Mouse (Mus musculus) kidney, postnatal 0 days (tissue): Measurements from ENCODE around the gene Smpx. TPM values are rescaled to one million over a fixed set of nuclear protein-coding genes. Genes with fewer than 3 reads are reported as not detected.

Experiments
- ATAC-seq: fragments of 200-750 bp; cut with Nextera tagmentation; replicated peaks from 2 replicates; pipeline ENCODE4 v1.8.0; 2017; ENCODE audit warnings: low read depth, moderate number of reproducible peaks, moderate TSS enrichment, moderate library complexity; ENCODE audit not compliant: low FRiP score
- DNase-seq: peaks from one replicate; pipeline ENCODE4 v3.0.0-alpha.2; 2016; ENCODE audit warnings: low spot score
- H3K27ac ChIP-seq: fragments of 300-500 bp; sonication (generic); 2 replicates; pipeline ENCODE4 v1.5.1; 2014; ENCODE audit warnings: mild to moderate bottlenecking
- H3K27me3 ChIP-seq: fragments of 300-500 bp; sonication (generic); 2 replicates; pipeline ENCODE4 v1.6.1; 2014; ENCODE audit warnings: low read length, mixed read lengths; ENCODE audit not compliant: insufficient read depth
- H3K36me3 ChIP-seq: fragments of 300-500 bp; sonication (generic); 2 replicates; pipeline ENCODE4 v1.6.1; 2014; ENCODE audit warnings: low read length, mixed read lengths; ENCODE audit not compliant: insufficient read depth
- H3K4me1 ChIP-seq: fragments of 300-500 bp; sonication (generic); replicated peaks from 2 replicates; pipeline ENCODE4 v1.6.1; 2014; ENCODE audit warnings: antibody characterized with exemption, low read length, mixed read lengths; ENCODE audit not compliant: insufficient read depth
- H3K4me2 ChIP-seq: fragments of 300-500 bp; sonication (generic); 2 replicates; pipeline ENCODE4 v1.6.1; 2014; ENCODE audit warnings: mild to moderate bottlenecking, low read length, moderate library complexity, mixed read lengths
- H3K4me3 ChIP-seq: fragments of 300-500 bp; sonication (generic); replicated peaks from 2 replicates; pipeline ENCODE4 v1.5.1; 2014; ENCODE audit warnings: low read depth, low read length
- H3K9ac ChIP-seq: fragments of 300-500 bp; sonication (generic); 2 replicates; pipeline ENCODE4 v1.6.1; 2014; ENCODE audit warnings: low read depth, low read length
- H3K9me3 ChIP-seq: fragments of 300-500 bp; sonication (generic); replicated peaks from 2 replicates; pipeline ENCODE4 v1.6.1; 2016; ENCODE audit warnings: low read length, inconsistent platforms, mixed read lengths
- CTCF ChIP-seq: IDR thresholded peaks from 2 replicates; pipeline ENCODE4 v1.5.1; 2016; ENCODE audit warnings: antibody characterized with exemption, low read depth, mild to moderate bottlenecking, moderate library complexity
- WGBS: fragments of 180-500 bp; shearing (Covaris S2); extraction: QIAGEN DNeasy Blood & Tissue Kit; methylation state at CpG from one replicate; pipeline ENCODE4 v1.1.7; 2014; 5-methylcytosine and 5-hydroxymethylcytosine counted together
- polyA plus RNA-seq: library from polyadenylated mRNA; unstranded; fragments of >200 nt; fragmentation: Nextera tagmentation; extraction: Ambion mirVana; gene quantifications from 2 replicates; pipeline ENCODE4 v1.2.1, GENCODE M21; 2015

The Smpx gene
- polyA plus RNA-seq, 1 experiment from 2014 or later = 12.6 TPM

GRCm38 (mm10) chrX:157733836-157734235, 35.1 kb downstream of the Smpx start:
- WGBS = 49% methylated on average over 2 of the region's 2 CpGs
- no peak for ATAC-seq
- Histone ChIP-seq H3K9ac (no peak overlapping the region), H3K4me1 (no peaks in the 10 kb centered on the region), H3K4me3 (no peak overlapping the region), H3K4me2 (no peak overlapping the region), H3K27ac (no peak overlapping the region), H3K27me3 (no peaks in the 10 kb centered on the region), H3K36me3 (no peaks in the 10 kb centered on the region), H3K9me3 (no peaks in the 10 kb centered on the region)
- TF ChIP-seq CTCF = no peak
- no peak for DNase-seq

GRCm38 (mm10) chrX:157734341-157734740, 35.6 kb downstream of the Smpx start:
- WGBS = 66% methylated on average over 1 of the region's 1 CpGs
- no peak overlapping the region for H3K4me3 ChIP-seq
- H3K4me2 ChIP-seq = no peak overlapping the region
- no peak for TF ChIP-seq CTCF
- no peak for ATAC-seq
- DNase-seq = peak; percentile 1
- no peak overlapping the region for H3K27ac ChIP-seq
- H3K9me3 ChIP-seq = no peaks in the 10 kb centered on the region
- H3K36me3 ChIP-seq = no peaks in the 10 kb centered on the region
- H3K4me1 ChIP-seq = no peaks in the 10 kb centered on the region
- H3K9ac ChIP-seq = no peak overlapping the region
- no peaks in the 10 kb centered on the region for H3K27me3 ChIP-seq

DNA sequence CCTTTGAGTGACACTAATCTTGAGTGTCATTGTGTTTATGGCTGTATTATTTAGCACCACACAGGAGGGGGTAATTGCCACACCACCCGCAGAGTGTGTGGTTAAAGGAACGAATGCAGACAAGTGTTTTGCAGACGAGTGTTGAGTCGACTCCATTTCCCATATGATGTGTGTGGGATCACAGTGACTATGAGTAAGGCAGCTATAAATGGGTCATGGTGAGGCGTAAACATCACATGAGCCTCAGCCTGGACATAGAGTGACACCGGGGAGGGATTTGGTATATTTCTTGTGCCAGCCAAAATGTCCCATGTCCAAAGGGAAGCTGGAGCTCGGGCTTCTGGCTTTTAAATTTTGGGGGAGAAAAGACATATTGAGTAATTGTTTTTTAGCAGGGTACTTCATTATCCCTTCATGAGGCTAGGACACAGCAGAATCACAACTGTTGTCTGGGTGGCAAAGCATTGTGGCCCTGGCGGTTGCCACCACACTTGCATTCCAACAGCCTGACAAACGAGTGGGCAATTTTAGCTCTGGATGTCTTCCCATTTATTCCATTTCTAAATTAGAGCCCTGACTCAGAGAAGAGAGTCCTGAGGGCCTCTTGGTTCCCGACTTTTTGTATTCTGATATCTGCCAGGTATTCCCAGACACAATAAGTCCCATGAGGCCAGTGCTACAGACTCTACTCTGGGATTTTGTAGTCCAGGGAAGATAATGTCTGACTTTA, 49.3 kb downstream of the Smpx start:
- 76% methylated on average over 10 of the region's 10 CpGs for WGBS
- H3K4me2 ChIP-seq = no peak overlapping the region
- no peak for TF ChIP-seq CTCF
- H3K9ac ChIP-seq = no peak overlapping the region
- H3K4me1 ChIP-seq = no peaks in the 10 kb centered on the region
- H3K36me3 ChIP-seq = no peaks in the 10 kb centered on the region
- no peak overlapping the region for H3K4me3 ChIP-seq
- no peaks in the 10 kb centered on the region for H3K9me3 ChIP-seq
- no peak overlapping the region for H3K27ac ChIP-seq
- DNase-seq (no peak), ATAC-seq (no peak)
- H3K27me3 ChIP-seq = no peaks in the 10 kb centered on the region

- no peaks in the 10 kb centered on the region for H3K36me3 ChIP-seq
- H3K4me1 ChIP-seq = no peaks in the 10 kb centered on the region
- DNase-seq (no peak), ATAC-seq (no peak)
- TF ChIP-seq CTCF = no peak
- no peak overlapping the region for H3K9ac ChIP-seq
- no peak overlapping the region for H3K27ac ChIP-seq
- H3K9me3 ChIP-seq = no peaks in the 10 kb centered on the region
- no peak overlapping the region for H3K4me2 ChIP-seq
- no peak overlapping the region for H3K4me3 ChIP-seq
- WGBS = 64% methylated on average over 4 of the region's 4 CpGs
- H3K27me3 ChIP-seq = no peaks in the 10 kb centered on the region
Measured at GRCm38 (mm10) chrX:157754559-157754958, 55.8 kb downstream of the Smpx start.

- no peak overlapping the region for H3K4me2 ChIP-seq
- H3K9ac ChIP-seq = no peak overlapping the region
- H3K4me3 ChIP-seq = no peak overlapping the region
- H3K9me3 ChIP-seq = no peaks in the 10 kb centered on the region
- no peaks in the 10 kb centered on the region for H3K27me3 ChIP-seq
- no peak for TF ChIP-seq CTCF
- H3K4me1 ChIP-seq = no peaks in the 10 kb centered on the region
- H3K27ac ChIP-seq = no peak overlapping the region
- ATAC-seq (no peak), DNase-seq (no peak)
- no peaks in the 10 kb centered on the region for H3K36me3 ChIP-seq
- WGBS = 75% methylated on average over 3 of the region's 3 CpGs
Measured at GRCm38 (mm10) chrX:157762542-157762941, 63.8 kb downstream of the Smpx start.

- H3K4me2 ChIP-seq = no peak overlapping the region
Measured at GRCm38 (mm10) chrX:157801669-157802068, 103.0 kb downstream of the Smpx start.

More at GRCm38 (mm10) chrX:157801669-157802068, 103.0 kb downstream of the Smpx start:
- ATAC-seq = no peak
- H3K4me3 ChIP-seq = no peak overlapping the region
- H3K27ac ChIP-seq = no peak overlapping the region
- DNase-seq = no peak
- no peak overlapping the region for H3K9ac ChIP-seq
- TF ChIP-seq CTCF = no peak
- no peaks in the 10 kb centered on the region for H3K9me3 ChIP-seq
- H3K4me1 ChIP-seq = no peaks in the 10 kb centered on the region
- H3K36me3 ChIP-seq = no peaks in the 10 kb centered on the region
- no peaks in the 10 kb centered on the region for H3K27me3 ChIP-seq
- WGBS = 94% methylated on average over 2 of the region's 2 CpGs

Other genes with a start within 250 kb of the Smpx start
- 66.4 and 75.0 TPM in 2 replicates for gene Sms, start 206.6 kb upstream of the Smpx start, polyA plus RNA-seq
- 2.6 TPM in 2 replicates for gene Yy2, start 129.9 kb upstream of the Smpx start, polyA plus RNA-seq
- gene Mbtps2, start 100.2 kb upstream of the Smpx start, polyA plus RNA-seq = 14.2 and 16.8 TPM in 2 replicates
- 0.09 and 0.27 TPM in 2 replicates for gene Klhl34, start 119.5 kb downstream of the Smpx start, polyA plus RNA-seq